Mouse (Mus musculus) lung, adult 2 months (tissue): ENCODE measurements around the gene Esyt2. TPM values are rescaled to one million over a fixed set of nuclear protein-coding genes. Genes with fewer than 3 reads are reported as not detected.
"Not testable (repeated sequence)": the region's sequence is repeated elsewhere in the genome, so short reads cannot be mapped to it uniquely, and the experiment has no call there.

ENCODE experiments used
- DNase-seq: peaks from one replicate; pipeline ENCODE4 v3.0.0; 2022
- H3K4me1 ChIP-seq: fragments of 200-500 bp; 2 replicates; pipeline ENCODE4 v1.6.1; 2011; ENCODE audit warnings: low read length; ENCODE audit not compliant: control insufficient read depth, insufficient read depth
- H3K4me3 ChIP-seq: fragments of 200-500 bp; replicated peaks from 2 replicates; pipeline ENCODE3; 2011; ENCODE audit warnings: low read depth, mild to moderate bottlenecking, control low read depth, low read length; ENCODE audit errors: extremely low read depth
- CTCF ChIP-seq: fragments of 200-500 bp; IDR thresholded peaks from 2 replicates; pipeline ENCODE4 v1.5.1; 2011; ENCODE audit warnings: mild to moderate bottlenecking, low read length, control low read depth; ENCODE audit not compliant: insufficient read depth
- POLR2A ChIP-seq: fragments of 200-500 bp; IDR thresholded peaks from 2 replicates; pipeline ENCODE4 v1.6.1; 2011; ENCODE audit warnings: low read depth, mild to moderate bottlenecking, control low read depth, low read length, borderline replicate concordance; ENCODE audit errors: extremely low read depth
- WGBS: fragments of 180-500 bp; shearing (Covaris S2); methylation state at CpG from one replicate; pipeline ENCODE4 v1.1.7; 2018; 5-methylcytosine and 5-hydroxymethylcytosine counted together
- polyA plus RNA-seq: library from polyadenylated mRNA; depleted of rRNA; stranded (reverse); fragments of >200 nt; gene quantifications from 2 replicates; pipeline ENCODE4 v1.2.3, GENCODE M21; 2012

Esyt2 gene
- polyA plus RNA-seq, 1 experiment, result 15.0 TPM

- Histone ChIP-seq H3K4me3 (no peak overlapping the region), H3K4me1 (0 out of 2 replicates have a peak, but pooled peaks cover 2% of the 10 kb centered on the region)
- 81% methylated on average over 2 of the region's 2 CpGs for WGBS
- DNase-seq, result no peak
- TF ChIP-seq POLR2A, result no peak
- TF ChIP-seq CTCF, result no peak
These were observed 22.7 kb upstream of the Esyt2 start for GRCm38 (mm10) chr12:116258321-116258720.

DNA sequence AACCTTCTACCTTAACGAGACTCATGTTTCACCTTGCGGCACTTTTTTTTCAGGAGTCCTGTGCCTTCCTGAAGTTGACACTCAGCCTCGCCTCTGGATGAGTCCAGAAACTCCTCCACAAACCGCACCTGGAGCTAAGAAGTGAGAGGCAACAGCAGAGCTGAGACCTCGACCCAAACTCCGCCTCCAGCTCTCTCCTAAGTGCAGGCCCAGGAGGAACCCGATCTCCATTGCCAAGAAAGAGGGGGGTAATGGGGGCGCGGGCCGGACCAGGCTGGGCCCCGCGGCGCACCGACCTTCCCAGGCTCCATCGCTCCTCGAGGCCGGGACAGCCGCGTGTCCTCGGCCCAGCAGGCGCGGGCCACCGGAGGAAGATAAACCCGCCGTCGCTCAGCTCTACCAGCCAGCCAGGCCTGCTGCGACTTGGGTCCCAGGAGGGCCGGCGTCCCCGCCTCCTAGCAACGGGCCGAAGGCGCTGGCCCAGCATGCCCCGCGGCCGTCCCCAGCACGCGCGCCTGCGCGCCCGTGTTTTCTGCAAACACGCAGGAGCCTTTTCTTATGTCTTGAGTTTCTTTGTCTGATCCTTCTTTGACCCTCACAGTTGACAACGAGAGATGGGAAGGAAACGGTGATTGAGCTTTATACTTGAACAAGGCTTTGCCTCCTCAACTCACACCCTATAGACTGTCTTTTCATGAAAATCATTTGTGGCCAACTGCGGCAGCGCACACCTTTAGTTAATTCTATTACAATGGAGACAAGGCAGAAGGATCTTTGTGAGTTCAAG, 18.2 kb upstream of the Esyt2 start, which contains the start of gene Wdr60:
TSS of gene Wdr60 (minus strand) at position 468 of the 787 bp plus-strand sequence.
- peak; percentile 87 for DNase-seq
- Histone ChIP-seq H3K4me3 (peak within 1 kb of the TSS; percentile 89), H3K4me1 (0 out of 2 replicates have a peak, but pooled peaks cover 2% of the 10 kb centered on the region)
- 4% methylated on average over 47 of the region's 47 CpGs for WGBS
- TF ChIP-seq CTCF (no peak), POLR2A (peak; percentile 26; the same call in 1 of the 2 replicates)

- TF ChIP-seq CTCF (no peak), POLR2A (no peak)
- H3K4me3 ChIP-seq, result no peak overlapping the region
- 0 out of 2 replicates have a peak, but pooled peaks cover 2% of the 10 kb centered on the region for H3K4me1 ChIP-seq
- DNase-seq, result no peak
- 79% methylated on average over 2 of the region's 2 CpGs for WGBS
These were observed 16.2 kb upstream of the Esyt2 start for GRCm38 (mm10) chr12:116264756-116265155.

DNA sequence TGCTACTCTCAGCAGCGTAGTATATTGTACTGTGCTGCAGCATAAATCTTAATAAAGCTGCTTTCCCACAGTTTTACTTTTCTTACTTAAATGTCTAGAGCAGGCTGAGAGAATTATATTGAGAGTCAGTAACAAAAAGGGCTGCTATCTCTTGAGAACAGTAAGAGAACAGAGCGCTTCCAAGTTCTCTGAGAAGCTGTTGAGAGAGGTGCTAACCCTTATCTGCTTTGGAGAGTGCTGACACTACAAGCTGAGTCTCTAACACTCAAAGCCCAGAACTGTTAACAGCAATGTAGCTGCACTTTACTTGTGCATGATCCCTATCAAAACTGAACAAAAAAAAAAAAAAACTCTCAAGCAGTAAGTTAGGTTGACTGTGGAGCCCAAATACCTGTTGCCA, 15.7 kb upstream of the Esyt2 start:
- WGBS, result 64% methylated on average over 2 of the region's 2 CpGs
- no peak for DNase-seq
- Histone ChIP-seq H3K4me1 (0 out of 2 replicates have a peak, but pooled peaks cover 2% of the 10 kb centered on the region), H3K4me3 (no peak overlapping the region)
- TF ChIP-seq CTCF (no peak), POLR2A (no peak)

- Histone ChIP-seq H3K4me3 (no peak overlapping the region), H3K4me1 (no peaks in the 10 kb centered on the region)
- TF ChIP-seq POLR2A (no peak), CTCF (no peak)
- DNase-seq, result no peak
- WGBS, result 38% methylated on average over 5 of the region's 5 CpGs
These were observed 11.5 kb upstream of the Esyt2 start for GRCm38 (mm10) chr12:116269450-116269849.

- 73% methylated on average over 1 of the region's 1 CpGs for WGBS
- Histone ChIP-seq H3K4me3 (no peak overlapping the region), H3K4me1 (no peaks in the 10 kb centered on the region)
- TF ChIP-seq POLR2A, result no peak
- TF ChIP-seq CTCF, result no peak
- DNase-seq, result no peak
These were observed 10.5 kb upstream of the Esyt2 start for GRCm38 (mm10) chr12:116270538-116270937.

DNA sequence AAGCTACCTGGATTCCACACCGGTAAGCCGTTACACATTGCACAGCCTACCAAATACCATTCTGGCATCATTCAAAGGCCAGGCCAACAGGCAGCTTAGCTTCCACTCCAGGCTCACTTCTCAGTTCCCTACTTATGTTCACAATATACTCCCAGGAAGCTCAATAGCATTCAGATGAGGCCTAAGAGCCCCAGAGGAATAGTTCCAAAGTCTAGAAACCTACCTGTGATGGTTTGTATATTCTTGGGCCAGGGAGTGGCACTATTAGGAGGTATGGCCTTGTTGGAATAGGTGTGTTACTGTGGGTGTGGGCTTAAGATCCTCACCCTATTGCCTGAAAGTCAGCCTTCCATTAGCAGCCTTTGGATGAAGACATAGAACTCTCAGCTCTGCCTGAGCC, 9.9 kb upstream of the Esyt2 start:
- WGBS, result 91% methylated on average over 2 of the region's 2 CpGs
- TF ChIP-seq POLR2A, result no peak
- no peak for TF ChIP-seq CTCF
- no peak for DNase-seq
- no peak overlapping the region for H3K4me3 ChIP-seq
- H3K4me1 ChIP-seq, result no peaks in the 10 kb centered on the region

DNA sequence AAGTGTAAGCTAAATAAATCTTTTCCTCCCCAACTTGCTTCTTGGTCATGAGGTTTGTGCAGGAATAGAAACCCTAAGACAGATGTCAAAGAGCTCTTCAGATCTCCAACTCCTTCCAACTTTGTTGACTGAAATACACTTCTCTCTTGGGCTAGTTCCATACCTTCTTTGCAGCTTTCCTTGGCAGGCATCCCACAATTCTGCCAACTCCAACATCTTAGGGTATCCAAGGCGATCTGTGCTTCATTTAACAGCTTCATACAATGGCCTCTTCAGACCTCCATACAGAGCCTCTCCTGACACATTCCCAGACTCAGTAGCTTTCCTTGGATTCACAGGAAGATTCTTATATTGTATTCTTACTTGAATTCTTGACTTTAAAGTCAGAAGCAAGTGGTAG, 7.3 kb upstream of the Esyt2 start:
- no peak for DNase-seq
- no peak overlapping the region for H3K4me3 ChIP-seq
- 49% methylated on average over 1 of the region's 1 CpGs for WGBS
- H3K4me1 ChIP-seq, result no peaks in the 10 kb centered on the region
- TF ChIP-seq POLR2A (no peak), CTCF (no peak)

- not testable (repeated sequence) for H3K4me1 ChIP-seq, DNase-seq, H3K4me3 ChIP-seq
- 87% methylated on average over 2 of the region's 2 CpGs for WGBS
These were observed 5.9 kb upstream of the Esyt2 start, which contains the start of gene Gm11027 for GRCm38 (mm10) chr12:116275086-116275485. Gene Gm11027 (plus strand): TSS chr12:116275386.

- no peak overlapping the region for H3K4me3 ChIP-seq
- H3K4me1 ChIP-seq, result no peaks in the 10 kb centered on the region
- no peak for DNase-seq
- TF ChIP-seq CTCF, result no peak
- TF ChIP-seq POLR2A, result no peak
- 83% methylated on average over 4 of the region's 4 CpGs for WGBS
These were observed 5.4 kb upstream of the Esyt2 start for GRCm38 (mm10) chr12:116275631-116276030.

DNA sequence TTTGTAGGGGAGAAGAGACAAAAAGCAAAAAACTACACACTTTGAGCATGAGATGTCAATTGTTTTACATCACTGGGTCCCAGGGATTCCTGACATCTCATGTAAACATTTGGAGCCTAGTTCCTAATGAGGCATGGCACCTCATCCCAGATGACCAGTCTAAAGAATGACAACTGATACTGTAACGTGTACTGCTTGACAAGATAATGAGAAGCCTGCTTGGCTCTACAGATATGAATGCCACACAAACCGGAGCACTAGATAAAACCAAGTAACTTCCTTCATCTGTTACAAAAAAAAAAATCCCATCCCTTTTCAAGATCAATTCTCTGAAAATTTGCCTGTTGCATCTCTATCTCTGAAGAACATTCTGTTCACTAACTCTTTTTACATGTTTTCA, 4.0 kb upstream of the Esyt2 start:
- TF ChIP-seq CTCF (no peak), POLR2A (no peak)
- 65% methylated on average over 2 of the region's 2 CpGs for WGBS
- Histone ChIP-seq H3K4me3 (no peak overlapping the region), H3K4me1 (no peaks in the 10 kb centered on the region)
- DNase-seq, result no peak
